Mouse (Mus musculus) liver, embryonic 13.5 days (tissue): Measurements from ENCODE around the gene Atp13a3. TPM values are rescaled to one million over a fixed set of nuclear protein-coding genes. Genes with fewer than 3 reads are reported as not detected.
A peak's percentile ranks its signal among the peaks of the same experiment; 100 is the strongest.
"Not testable (repeated sequence)": the region's sequence is repeated elsewhere in the genome, so short reads cannot be mapped to it uniquely, and the experiment has no call there.

Source experiments
- ATAC-seq: fragments of 200-750 bp; cut with Nextera tagmentation; 2 replicates; pipeline ENCODE4 v1.8.0; 2017; ENCODE audit warnings: low read depth, mild to moderate bottlenecking, moderate number of reproducible peaks, moderate library complexity
- DNase-seq: peaks from one replicate; pipeline ENCODE4 v3.0.0; 2022
- H3K27ac ChIP-seq: fragments of 300-500 bp; sonication (generic); 2 replicates; pipeline ENCODE4 v1.5.1; 2015; ENCODE audit warnings: moderate library complexity, mild to moderate bottlenecking, inconsistent platforms
- H3K27me3 ChIP-seq: fragments of 300-500 bp; sonication (generic); 2 replicates; pipeline ENCODE4 v1.6.1; 2015; ENCODE audit warnings: mild to moderate bottlenecking, inconsistent platforms
- H3K36me3 ChIP-seq: fragments of 300-500 bp; sonication (generic); 2 replicates; pipeline ENCODE4 v1.6.1; 2015; ENCODE audit warnings: mild to moderate bottlenecking, inconsistent platforms
- H3K4me1 ChIP-seq: fragments of 300-500 bp; sonication (generic); replicated peaks from 2 replicates; pipeline ENCODE4 v1.6.1; 2015; ENCODE audit warnings: inconsistent platforms
- H3K4me2 ChIP-seq: fragments of 300-500 bp; sonication (generic); 2 replicates; pipeline ENCODE4 v1.6.1; 2015; ENCODE audit warnings: inconsistent platforms, mild to moderate bottlenecking, moderate library complexity
- H3K4me3 ChIP-seq: fragments of 300-500 bp; sonication (generic); replicated peaks from 2 replicates; pipeline ENCODE4 v1.5.1; 2015; ENCODE audit warnings: mild to moderate bottlenecking, inconsistent platforms
- H3K9ac ChIP-seq: fragments of 300-500 bp; sonication (generic); 2 replicates; pipeline ENCODE4 v1.6.1; 2015; ENCODE audit warnings: mild to moderate bottlenecking, inconsistent platforms
- H3K9me3 ChIP-seq: fragments of 300-500 bp; sonication (generic); replicated peaks from 2 replicates; pipeline ENCODE4 v1.6.1; 2016; ENCODE audit warnings: inconsistent platforms
- WGBS: fragments of 180-500 bp; shearing (Covaris S2); methylation state at CpG from one replicate; pipeline ENCODE4 v1.1.7; 2015; ENCODE audit not compliant: insufficient replicate concordance; 5-methylcytosine and 5-hydroxymethylcytosine counted together
- polyA plus RNA-seq: library from polyadenylated mRNA; unstranded; fragments of >200 nt; fragmentation: Nextera tagmentation; extraction: Ambion mirVana; gene quantifications from 2 replicates; pipeline ENCODE4 v1.2.1, GENCODE M21; 2015

The Atp13a3 gene
- 7.6 and 8.6 TPM in 2 replicates for polyA plus RNA-seq

GRCm38 (mm10) chr16:30405925-30406670 is at the start of gene Atp13a3:
Gene Atp13a3, minus strand, starts transcription at chr16:30405975.
- no peaks in the 10 kb centered on the region for H3K36me3 ChIP-seq
- no peak within 1 kb of the TSS for H3K4me2 ChIP-seq
- H3K9ac ChIP-seq: no peak within 1 kb of the TSS
- ATAC-seq: no peak
- no peaks in the 10 kb centered on the region for H3K9me3 ChIP-seq
- 61% methylated on average over 11 of the region's 11 CpGs for WGBS
- H3K4me3 ChIP-seq: no peak within 1 kb of the TSS
- H3K4me1 ChIP-seq: peaks cover 43% of the 10 kb centered on the region
- H3K27me3 ChIP-seq: no peaks in the 10 kb centered on the region
- H3K27ac ChIP-seq: peak within 1 kb of the TSS; percentile 14; the same call in 1 of the 2 replicates
- no peak for DNase-seq

GRCm38 (mm10) chr16:30453213-30453975 is 47.6 kb upstream of the Atp13a3 start:
- peak; percentile 66 for ATAC-seq

DNA sequence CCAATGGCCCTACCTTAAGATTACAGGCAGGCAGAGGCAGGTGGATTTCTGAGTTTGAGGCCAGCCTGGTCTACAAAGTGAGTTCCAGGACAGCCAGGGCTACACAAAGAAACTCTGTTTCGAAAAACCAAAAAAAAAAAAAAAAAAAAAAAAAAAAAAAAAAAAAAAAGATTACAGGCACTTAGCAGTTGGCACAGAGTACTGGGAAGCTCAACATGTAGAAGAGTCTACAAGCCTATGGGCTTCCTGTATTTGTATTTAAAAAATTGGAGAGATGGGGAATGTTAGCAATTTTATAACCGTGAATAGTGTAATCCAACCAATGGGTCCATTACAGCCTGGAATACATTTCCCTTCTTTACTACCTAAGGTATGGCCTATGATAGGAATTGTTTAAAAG is 45.4 kb upstream of the Atp13a3 start:
- H3K9me3 ChIP-seq, ATAC-seq, H3K36me3 ChIP-seq, H3K9ac ChIP-seq, H3K27ac ChIP-seq, H3K4me3 ChIP-seq, H3K4me2 ChIP-seq, H3K27me3 ChIP-seq, DNase-seq: not testable (repeated sequence)
- peaks cover 63% of the 10 kb centered on the region for H3K4me1 ChIP-seq
- 75% methylated on average over 2 of the region's 2 CpGs for WGBS

More at GRCm38 (mm10) chr16:30453213-30453975, 47.6 kb upstream of the Atp13a3 start:
- Histone ChIP-seq H3K4me1 (peaks cover 69% of the 10 kb centered on the region), H3K9me3 (no peaks in the 10 kb centered on the region), H3K36me3 (no peaks in the 10 kb centered on the region), H3K27me3 (no peaks in the 10 kb centered on the region), H3K9ac (no peak overlapping the region), H3K4me3 (no peak overlapping the region), H3K4me2 (no peak overlapping the region), H3K27ac (peak overlapping the region; percentile 75)
- 11% methylated on average over 5 of the region's 5 CpGs for WGBS
- DNase-seq: peak; percentile 20

- no peaks in the 10 kb centered on the region for H3K36me3 ChIP-seq
- no peak for ATAC-seq
- peaks cover 46% of the 10 kb centered on the region for H3K4me1 ChIP-seq
- H3K9ac ChIP-seq: no peak overlapping the region
- H3K27me3 ChIP-seq: no peaks in the 10 kb centered on the region
- DNase-seq: no peak
- H3K9me3 ChIP-seq: no peaks in the 10 kb centered on the region
- H3K4me2 ChIP-seq: no peak overlapping the region
- WGBS: 84% methylated on average over 1 of the region's 1 CpGs
- H3K4me3 ChIP-seq: no peak overlapping the region
- H3K27ac ChIP-seq: no peak overlapping the region
Observed at GRCm38 (mm10) chr16:30449017-30449416, 43.2 kb upstream of the Atp13a3 start.

- WGBS: 52% methylated on average over 3 of the region's 3 CpGs
- H3K9me3 ChIP-seq: no peaks in the 10 kb centered on the region
- DNase-seq (peak; percentile 16), ATAC-seq (peak; percentile 86)
- peak overlapping the region; percentile 32; the same call in 1 of the 2 replicates for H3K27ac ChIP-seq
- no peak overlapping the region for H3K4me3 ChIP-seq
- peaks cover 37% of the 10 kb centered on the region for H3K4me1 ChIP-seq
- no peaks in the 10 kb centered on the region for H3K27me3 ChIP-seq
- H3K36me3 ChIP-seq: no peaks in the 10 kb centered on the region
- no peak overlapping the region for H3K9ac ChIP-seq
- H3K4me2 ChIP-seq: no peak overlapping the region; the same call in 1 of the 2 replicates
Observed at GRCm38 (mm10) chr16:30448169-30448568, 42.4 kb upstream of the Atp13a3 start.

DNA sequence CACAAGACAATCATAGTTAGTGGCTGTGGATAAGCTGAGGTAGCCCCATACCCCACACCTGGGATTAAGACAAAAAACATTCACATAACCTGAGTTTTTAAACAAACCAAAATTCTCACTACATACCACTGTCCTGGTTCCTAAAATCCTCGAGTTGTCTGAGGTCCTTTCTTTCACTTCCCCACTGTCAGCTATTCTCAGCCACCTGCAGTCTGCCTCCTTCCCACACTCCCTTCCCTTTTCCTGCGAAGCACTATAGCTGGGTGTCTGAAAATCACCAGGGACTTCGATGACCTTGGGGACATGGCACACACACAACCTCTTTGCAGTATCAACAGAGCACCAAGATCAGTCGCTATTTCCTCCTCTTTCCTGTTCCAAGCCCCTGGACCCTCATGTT is 41.9 kb upstream of the Atp13a3 start:
- Histone ChIP-seq H3K9ac (no peak overlapping the region), H3K9me3 (no peaks in the 10 kb centered on the region), H3K27ac (peak overlapping the region; percentile 32), H3K27me3 (no peaks in the 10 kb centered on the region), H3K4me1 (peaks cover 33% of the 10 kb centered on the region), H3K4me3 (no peak overlapping the region), H3K4me2 (no peak overlapping the region; the same call in 1 of the 2 replicates), H3K36me3 (no peaks in the 10 kb centered on the region)
- DNase-seq: no peak
- WGBS: 35% methylated on average over 4 of the region's 4 CpGs
- ATAC-seq: no peak

DNA sequence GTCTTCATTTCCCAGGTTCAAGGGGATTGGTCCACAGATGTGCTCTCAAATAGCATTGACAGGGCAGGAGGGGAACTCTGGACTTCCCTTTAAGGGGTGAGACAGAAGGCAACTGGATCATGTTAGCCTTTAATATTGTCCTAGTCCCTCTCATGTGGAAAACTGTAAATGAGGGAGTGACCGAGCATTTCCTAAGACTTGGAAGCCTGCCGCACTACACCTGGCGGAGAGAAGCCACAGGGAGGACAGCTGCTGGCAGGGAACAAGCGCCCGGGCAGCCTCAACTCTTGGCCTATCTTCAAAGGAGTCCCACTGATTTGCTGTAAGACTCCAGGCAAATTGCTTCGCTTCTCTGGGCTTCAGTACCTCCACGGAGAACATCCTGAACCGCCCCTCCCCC is 37.6 kb upstream of the Atp13a3 start:
- WGBS: 64% methylated on average over 8 of the region's 8 CpGs
- peaks cover 25% of the 10 kb centered on the region for H3K4me1 ChIP-seq
- no peaks in the 10 kb centered on the region for H3K36me3 ChIP-seq
- no peaks in the 10 kb centered on the region for H3K27me3 ChIP-seq
- no peak overlapping the region for H3K27ac ChIP-seq
- H3K9ac ChIP-seq: no peak overlapping the region
- H3K4me2 ChIP-seq: no peak overlapping the region
- H3K9me3 ChIP-seq: no peaks in the 10 kb centered on the region
- ATAC-seq (no peak), DNase-seq (no peak)
- H3K4me3 ChIP-seq: no peak overlapping the region

DNA sequence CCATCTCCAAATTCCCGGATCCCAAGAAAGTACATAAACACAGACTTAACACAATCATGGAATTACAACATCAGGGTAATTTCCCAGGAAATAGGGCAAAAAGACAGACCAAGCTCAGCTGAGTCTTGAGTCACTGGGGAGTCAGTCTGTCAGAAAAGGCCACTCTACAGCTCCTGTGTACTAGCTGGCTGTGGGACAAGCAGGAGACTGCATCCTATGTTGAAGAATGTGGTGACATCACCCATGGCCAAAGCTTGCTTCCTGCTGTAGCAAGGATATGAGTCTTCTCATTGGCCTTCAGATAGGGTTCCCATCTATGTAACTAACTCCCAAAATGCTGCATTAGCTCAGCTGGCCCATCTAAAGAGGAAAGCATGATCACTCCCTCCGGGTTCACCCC is 36.7 kb upstream of the Atp13a3 start:
- no peaks in the 10 kb centered on the region for H3K27me3 ChIP-seq
- no peak overlapping the region for H3K4me2 ChIP-seq
- DNase-seq: no peak
- no peak overlapping the region for H3K4me3 ChIP-seq
- peaks cover 16% of the 10 kb centered on the region for H3K4me1 ChIP-seq
- H3K9ac ChIP-seq: no peak overlapping the region
- WGBS: 66% methylated on average over 2 of the region's 2 CpGs
- H3K27ac ChIP-seq: no peak overlapping the region
- H3K36me3 ChIP-seq: no peaks in the 10 kb centered on the region
- no peak for ATAC-seq
- no peaks in the 10 kb centered on the region for H3K9me3 ChIP-seq

DNA sequence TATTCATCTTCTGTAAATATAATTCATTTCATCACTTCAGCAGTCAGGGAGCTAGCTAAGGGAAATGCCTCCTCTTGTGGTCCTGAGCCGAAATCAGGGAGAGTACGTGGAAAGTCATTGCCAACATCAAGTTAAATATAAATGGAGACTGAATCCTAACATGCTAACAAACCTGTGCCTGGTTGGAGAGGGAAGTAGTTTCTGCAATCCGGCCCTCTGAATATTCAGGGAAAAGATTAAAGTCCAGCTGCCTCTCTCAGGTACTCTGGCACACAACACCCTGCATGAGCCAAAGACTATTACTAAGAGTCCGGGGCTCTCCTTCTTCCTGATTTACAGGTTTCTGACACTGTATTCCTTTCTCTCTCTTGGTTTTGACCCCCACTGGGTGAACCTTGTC is 35.6 kb upstream of the Atp13a3 start:
- ATAC-seq: no peak
- Histone ChIP-seq H3K36me3 (no peaks in the 10 kb centered on the region), H3K4me1 (0 out of 2 replicates have a peak, but pooled peaks cover 9% of the 10 kb centered on the region), H3K4me3 (no peak overlapping the region), H3K9ac (no peak overlapping the region), H3K4me2 (no peak overlapping the region), H3K9me3 (no peaks in the 10 kb centered on the region), H3K27ac (no peak overlapping the region), H3K27me3 (no peaks in the 10 kb centered on the region)
- DNase-seq: no peak
- WGBS: 74% methylated on average over 4 of the region's 4 CpGs

GRCm38 (mm10) chr16:30439841-30440240 is 34.1 kb upstream of the Atp13a3 start:
- H3K4me1 ChIP-seq: 0 out of 2 replicates have a peak, but pooled peaks cover 6% of the 10 kb centered on the region
- WGBS: 78% methylated on average over 5 of the region's 5 CpGs
- H3K4me2 ChIP-seq: no peak overlapping the region
- no peak for DNase-seq
- H3K27ac ChIP-seq: no peak overlapping the region
- H3K27me3 ChIP-seq: no peaks in the 10 kb centered on the region
- no peak overlapping the region for H3K4me3 ChIP-seq
- H3K36me3 ChIP-seq: no peaks in the 10 kb centered on the region
- no peak for ATAC-seq
- H3K9me3 ChIP-seq: no peaks in the 10 kb centered on the region
- no peak overlapping the region for H3K9ac ChIP-seq

DNA sequence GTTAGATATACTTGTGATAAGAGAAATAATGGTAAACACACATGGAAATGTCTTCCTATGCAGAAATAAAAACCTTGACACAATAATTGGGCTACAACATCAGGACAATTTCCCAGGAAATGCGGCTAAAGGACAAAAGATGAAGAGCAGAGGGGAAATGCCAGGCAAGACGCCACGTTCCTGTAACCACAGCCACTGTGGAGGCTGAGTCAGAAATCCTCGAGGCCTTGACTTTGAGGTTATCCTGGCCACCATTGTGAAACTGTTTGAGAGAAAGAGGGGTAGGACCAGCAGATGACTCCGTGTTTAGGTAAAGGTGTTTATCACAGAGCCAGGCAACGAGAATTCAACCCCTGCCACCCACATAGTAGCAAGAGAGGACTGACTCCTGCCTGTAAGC is 33.6 kb upstream of the Atp13a3 start:
- Histone ChIP-seq H3K9ac (no peak overlapping the region), H3K36me3 (no peaks in the 10 kb centered on the region), H3K27me3 (no peaks in the 10 kb centered on the region), H3K4me3 (no peak overlapping the region), H3K27ac (no peak overlapping the region), H3K4me2 (no peak overlapping the region), H3K9me3 (no peaks in the 10 kb centered on the region), H3K4me1 (0 out of 2 replicates have a peak, but pooled peaks cover 6% of the 10 kb centered on the region)
- WGBS: 43% methylated on average over 6 of the region's 6 CpGs
- no peak for ATAC-seq
- no peak for DNase-seq
